Mouse (Mus musculus) embryonic facial prominence, embryonic 10.5 days (tissue): ENCODE data around the gene AC109138.7. TPM values are rescaled to one million over a fixed set of nuclear protein-coding genes. Genes with fewer than 3 reads are reported as not detected.

Source experiments
- DNase-seq: peaks from one replicate; pipeline ENCODE4 v3.0.0-alpha.2; 2017; ENCODE audit warnings: low spot score
- H3K27ac ChIP-seq: fragments of 300-500 bp; sonication (generic); replicated peaks from 2 replicates; pipeline ENCODE4 v1.5.1; 2016; ENCODE audit warnings: mild to moderate bottlenecking
- H3K27me3 ChIP-seq: fragments of 300-500 bp; sonication (generic); replicated peaks from 2 replicates; pipeline ENCODE4 v1.6.1; 2016; ENCODE audit warnings: low read depth, mild to moderate bottlenecking; ENCODE audit not compliant: poor library complexity, severe bottlenecking
- H3K36me3 ChIP-seq: fragments of 300-500 bp; sonication (generic); replicated peaks from 2 replicates; pipeline ENCODE4 v1.6.1; 2016; ENCODE audit warnings: mild to moderate bottlenecking, moderate library complexity
- H3K4me1 ChIP-seq: fragments of 300-500 bp; sonication (generic); 2 replicates; pipeline ENCODE4 v1.6.1; 2016
- H3K4me3 ChIP-seq: fragments of 300-500 bp; sonication (generic); 2 replicates; pipeline ENCODE4 v1.5.1; 2016; ENCODE audit warnings: mild to moderate bottlenecking, moderate library complexity
- H3K9me3 ChIP-seq: fragments of 300-500 bp; sonication (generic); 2 replicates; pipeline ENCODE4 v1.6.1; 2016; ENCODE audit warnings: mild to moderate bottlenecking
- WGBS: fragments of 180-500 bp; shearing (Covaris S2); methylation state at CpG from one replicate; pipeline ENCODE4 v1.1.7; 2016; 5-methylcytosine and 5-hydroxymethylcytosine counted together
- microRNA-seq: library from miRNA; unstranded; fragments of <30 nt; microRNA quantifications from one replicate; pipeline ENCODE4, GENCODE M21; 2017
- polyA plus RNA-seq: library from polyadenylated mRNA; unstranded; fragments of >200 nt; fragmentation: Nextera tagmentation; extraction: Ambion mirVana; gene quantifications from 2 replicates; pipeline ENCODE4 v1.2.1, GENCODE M21; 2016

The AC109138.7 gene
- polyA plus RNA-seq, 1 experiment from 2014 or later: not detected

GRCm38 (mm10) chr19:4268566-4269361 lies 54.6 kb downstream of the AC109138.7 start, which contains the start of gene Ssh3:
Gene Ssh3, minus strand, starts transcription at chr19:4269180.
- Histone ChIP-seq H3K27me3 (peaks cover 61% of the 10 kb centered on the region), H3K27ac (0 out of 2 replicates have a peak within 1 kb of the TSS, but pooled peaks have one; percentile 26), H3K36me3 (peaks cover 6% of the 10 kb centered on the region; the same call in 1 of the 2 replicates), H3K9me3 (no peaks in the 10 kb centered on the region), H3K4me1 (peaks cover 12% of the 10 kb centered on the region), H3K4me3 (peak within 1 kb of the TSS; percentile 61)
- 4% methylated on average over 46 of the region's 46 CpGs for WGBS
- peak; percentile 62 for DNase-seq

GRCm38 (mm10) chr19:4270187-4270586 lies 56.0 kb downstream of the AC109138.7 start:
- H3K27me3 ChIP-seq: peaks cover 56% of the 10 kb centered on the region
- H3K4me3 ChIP-seq: no peak overlapping the region
- H3K27ac ChIP-seq: no peak overlapping the region
- H3K9me3 ChIP-seq: no peaks in the 10 kb centered on the region
- DNase-seq: no peak
- H3K36me3 ChIP-seq: peaks cover 6% of the 10 kb centered on the region; the same call in 1 of the 2 replicates
- peaks cover 12% of the 10 kb centered on the region for H3K4me1 ChIP-seq
- WGBS: 69% methylated on average over 6 of the region's 6 CpGs

GRCm38 (mm10) chr19:4270972-4271371 lies 56.8 kb downstream of the AC109138.7 start:
- peaks cover 12% of the 10 kb centered on the region for H3K4me1 ChIP-seq
- no peak overlapping the region for H3K27ac ChIP-seq
- H3K4me3 ChIP-seq: no peak overlapping the region
- no peak for DNase-seq
- H3K36me3 ChIP-seq: peaks cover 6% of the 10 kb centered on the region; the same call in 1 of the 2 replicates
- no peaks in the 10 kb centered on the region; the same call in 1 of the 2 replicates for H3K9me3 ChIP-seq
- WGBS: 93% methylated on average over 11 of the region's 11 CpGs
- H3K27me3 ChIP-seq: peaks cover 52% of the 10 kb centered on the region

GRCm38 (mm10) chr19:4279487-4279886 lies 65.3 kb downstream of the AC109138.7 start:
- DNase-seq: no peak
- H3K27me3 ChIP-seq: peaks cover 18% of the 10 kb centered on the region
- H3K9me3 ChIP-seq: peaks cover 7% of the 10 kb centered on the region; the same call in 1 of the 2 replicates
- WGBS: 89% methylated on average over 1 of the region's 1 CpGs
- peaks cover 20% of the 10 kb centered on the region for H3K4me1 ChIP-seq
- H3K4me3 ChIP-seq: no peak overlapping the region
- peaks cover 6% of the 10 kb centered on the region for H3K36me3 ChIP-seq
- H3K27ac ChIP-seq: no peak overlapping the region

- peaks cover 7% of the 10 kb centered on the region; the same call in 1 of the 2 replicates for H3K9me3 ChIP-seq
- H3K4me3 ChIP-seq: no peak overlapping the region
- peaks cover 13% of the 10 kb centered on the region for H3K36me3 ChIP-seq
- H3K27ac ChIP-seq: no peak overlapping the region
- H3K4me1 ChIP-seq: peaks cover 20% of the 10 kb centered on the region
- 97% methylated on average over 9 of the region's 9 CpGs for WGBS
- H3K27me3 ChIP-seq: peaks cover 18% of the 10 kb centered on the region
- DNase-seq: no peak
Observed at GRCm38 (mm10) chr19:4280425-4280824, 66.3 kb downstream of the AC109138.7 start.

Small RNA genes within 50 kb of the gene (microRNA-seq; reads per million reads assigned to microRNA genes)
- gene Gm26115 (not detected), gene Mir6985 (not detected)

Other genes starting within 250 kb of the AC109138.7 start
- gene Aldh3b2, start 242.0 kb upstream of the AC109138.7 start, polyA plus RNA-seq: 1.1 and 1.2 TPM in 2 replicates
- 3.1 and 3.2 TPM in 2 replicates for gene Acy3, start 227.8 kb upstream of the AC109138.7 start, polyA plus RNA-seq
- 0.21 and 1.0 TPM in 2 replicates for gene Tbx10, start 221.6 kb upstream of the AC109138.7 start, polyA plus RNA-seq
- gene Nudt8, start 213.8 kb upstream of the AC109138.7 start, polyA plus RNA-seq: 30.6 and 31.6 TPM in 2 replicates
- 4.5 and 4.6 TPM in 2 replicates for gene Gm49405, start 213.7 kb upstream of the AC109138.7 start, polyA plus RNA-seq
- gene Doc2g, start 211.0 kb upstream of the AC109138.7 start, polyA plus RNA-seq: 4.7 and 5.7 TPM in 2 replicates
- 211 and 217 TPM in 2 replicates for gene Ndufv1, start 201.6 kb upstream of the AC109138.7 start, polyA plus RNA-seq
- 456 and 458 TPM in 2 replicates for gene Gstp1, start 176.4 kb upstream of the AC109138.7 start, polyA plus RNA-seq
- 3.7 and 9.1 TPM in 2 replicates for gene Gstp2, start 168.3 kb upstream of the AC109138.7 start, polyA plus RNA-seq
- not detected in 2 replicates for gene Gstp3, start 154.8 kb upstream of the AC109138.7 start, polyA plus RNA-seq
- gene Cabp2, start 132.8 kb upstream of the AC109138.7 start, polyA plus RNA-seq: not detected in 2 replicates
- 77.2 and 80.2 TPM in 2 replicates for gene Cdk2ap2, start 117.2 kb upstream of the AC109138.7 start, polyA plus RNA-seq
- 9.9 and 11.0 TPM in 2 replicates for gene Pitpnm1, start 114.4 kb upstream of the AC109138.7 start, polyA plus RNA-seq
- 70.9 and 71.1 TPM in 2 replicates for gene Aip, start 88.5 kb upstream of the AC109138.7 start, polyA plus RNA-seq
- not detected in 2 replicates for gene Gpr152, start 74.6 kb upstream of the AC109138.7 start, polyA plus RNA-seq
- gene Cabp4, start 70.3 kb upstream of the AC109138.7 start, polyA plus RNA-seq: 0.14 TPM in 1 of 2 replicates, not detected in the other
- gene Coro1b, start 65.7 kb upstream of the AC109138.7 start, polyA plus RNA-seq: 130 and 134 TPM in 2 replicates
- 0.58 TPM in 1 of 2 replicates, not detected in the other for gene Ptprcap, start 60.8 kb upstream of the AC109138.7 start, polyA plus RNA-seq
- 66.1 and 68.5 TPM in 2 replicates for gene Rps6kb2, start 51.0 kb upstream of the AC109138.7 start, polyA plus RNA-seq
- gene Carns1, start 38.9 kb upstream of the AC109138.7 start, polyA plus RNA-seq: 2.7 and 4.4 TPM in 2 replicates
- gene Tbc1d10c, start 23.1 kb upstream of the AC109138.7 start, polyA plus RNA-seq: 0.57 and 1.4 TPM in 2 replicates
- gene Ppp1ca, start 22.3 kb upstream of the AC109138.7 start, polyA plus RNA-seq: 1,000 and 1,025 TPM in 2 replicates
- gene Rad9a, start 12.7 kb upstream of the AC109138.7 start, polyA plus RNA-seq: 58.1 and 58.2 TPM in 2 replicates
- gene Clcf1, start 119 bp upstream of the AC109138.7 start, polyA plus RNA-seq: 2.8 and 3.3 TPM in 2 replicates
- 13.7 and 15.1 TPM in 2 replicates for gene Pold4, start 17.5 kb downstream of the AC109138.7 start, polyA plus RNA-seq
- 4.2 and 4.5 TPM in 2 replicates for gene Ssh3, start 54.8 kb downstream of the AC109138.7 start, polyA plus RNA-seq
- 6.3 and 7.6 TPM in 2 replicates for gene Ankrd13d, start 68.8 kb downstream of the AC109138.7 start, polyA plus RNA-seq
- gene Grk2, start 91.9 kb downstream of the AC109138.7 start, polyA plus RNA-seq: 12.5 and 14.8 TPM in 2 replicates
- 68.6 and 69.6 TPM in 2 replicates for gene Kdm2a, start 183.9 kb downstream of the AC109138.7 start, polyA plus RNA-seq
- 31.5 and 31.8 TPM in 2 replicates for gene Rhod, start 225.1 kb downstream of the AC109138.7 start, polyA plus RNA-seq